Mouse (Mus musculus): Measurements from ENCODE around the gene Wdr35.

Wdr35 gene

GRCm38 (mm10) chr12:8973820-8974465 lies at the start of gene Wdr35:
Gene Wdr35, plus strand, starts transcription at chr12:8973892.
- DNase-seq = peak; percentile 96

GRCm38 (mm10) chr12:8927652-8928051 lies 46.0 kb upstream of the Wdr35 start:
- no peak for DNase-seq

- no peak for DNase-seq
Measured at GRCm38 (mm10) chr12:8928766-8929165, 44.9 kb upstream of the Wdr35 start.

- no peak for DNase-seq
Measured at GRCm38 (mm10) chr12:8931083-8931482, 42.6 kb upstream of the Wdr35 start.

- DNase-seq = no peak
Measured at GRCm38 (mm10) chr12:8935349-8935748, 38.3 kb upstream of the Wdr35 start.

- peak; percentile 67 for DNase-seq
Measured at GRCm38 (mm10) chr12:8936210-8936609, 37.5 kb upstream of the Wdr35 start.

- no peak for DNase-seq
Measured at GRCm38 (mm10) chr12:8939490-8939889, 34.2 kb upstream of the Wdr35 start.

- no peak for DNase-seq
Measured at GRCm38 (mm10) chr12:8940011-8941005, 33.4 kb upstream of the Wdr35 start.

- no peak for DNase-seq
Measured at GRCm38 (mm10) chr12:8941131-8941615, 32.5 kb upstream of the Wdr35 start.

GRCm38 (mm10) chr12:8941699-8942392 lies 31.8 kb upstream of the Wdr35 start:
- no peak for DNase-seq

- no peak for DNase-seq
Measured at GRCm38 (mm10) chr12:8947163-8947562, 26.5 kb upstream of the Wdr35 start.

- DNase-seq = peak; percentile 55
Measured at GRCm38 (mm10) chr12:8947714-8948464, 25.8 kb upstream of the Wdr35 start, which contains the start of gene Matn3. Gene Matn3, plus strand, starts transcription at chr12:8947929.

GRCm38 (mm10) chr12:8953136-8953535 lies 20.6 kb upstream of the Wdr35 start:
- DNase-seq = no peak

- no peak for DNase-seq
Measured at GRCm38 (mm10) chr12:8954161-8954561, 19.5 kb upstream of the Wdr35 start.

GRCm38 (mm10) chr12:8961607-8962316 lies 11.9 kb upstream of the Wdr35 start:
- DNase-seq = no peak

GRCm38 (mm10) chr12:8969828-8970227 lies 3.9 kb upstream of the Wdr35 start:
- DNase-seq = no peak

- DNase-seq = no peak
Measured at GRCm38 (mm10) chr12:8975076-8975475, 1.4 kb downstream of the Wdr35 start.

- no peak for DNase-seq
Measured at GRCm38 (mm10) chr12:8993231-8993630, 19.5 kb downstream of the Wdr35 start.

- DNase-seq = no peak
Measured at GRCm38 (mm10) chr12:8998318-8998717, 24.6 kb downstream of the Wdr35 start.

GRCm38 (mm10) chr12:9002038-9002648 lies 28.5 kb downstream of the Wdr35 start:
- DNase-seq = peak; percentile 54

GRCm38 (mm10) chr12:9007146-9007545 lies 33.5 kb downstream of the Wdr35 start:
- DNase-seq = no peak

Data from thymus, postnatal 4 days (tissue).